Mouse (Mus musculus): ENCODE data around the gene Gamt.

The Gamt gene

DNA sequence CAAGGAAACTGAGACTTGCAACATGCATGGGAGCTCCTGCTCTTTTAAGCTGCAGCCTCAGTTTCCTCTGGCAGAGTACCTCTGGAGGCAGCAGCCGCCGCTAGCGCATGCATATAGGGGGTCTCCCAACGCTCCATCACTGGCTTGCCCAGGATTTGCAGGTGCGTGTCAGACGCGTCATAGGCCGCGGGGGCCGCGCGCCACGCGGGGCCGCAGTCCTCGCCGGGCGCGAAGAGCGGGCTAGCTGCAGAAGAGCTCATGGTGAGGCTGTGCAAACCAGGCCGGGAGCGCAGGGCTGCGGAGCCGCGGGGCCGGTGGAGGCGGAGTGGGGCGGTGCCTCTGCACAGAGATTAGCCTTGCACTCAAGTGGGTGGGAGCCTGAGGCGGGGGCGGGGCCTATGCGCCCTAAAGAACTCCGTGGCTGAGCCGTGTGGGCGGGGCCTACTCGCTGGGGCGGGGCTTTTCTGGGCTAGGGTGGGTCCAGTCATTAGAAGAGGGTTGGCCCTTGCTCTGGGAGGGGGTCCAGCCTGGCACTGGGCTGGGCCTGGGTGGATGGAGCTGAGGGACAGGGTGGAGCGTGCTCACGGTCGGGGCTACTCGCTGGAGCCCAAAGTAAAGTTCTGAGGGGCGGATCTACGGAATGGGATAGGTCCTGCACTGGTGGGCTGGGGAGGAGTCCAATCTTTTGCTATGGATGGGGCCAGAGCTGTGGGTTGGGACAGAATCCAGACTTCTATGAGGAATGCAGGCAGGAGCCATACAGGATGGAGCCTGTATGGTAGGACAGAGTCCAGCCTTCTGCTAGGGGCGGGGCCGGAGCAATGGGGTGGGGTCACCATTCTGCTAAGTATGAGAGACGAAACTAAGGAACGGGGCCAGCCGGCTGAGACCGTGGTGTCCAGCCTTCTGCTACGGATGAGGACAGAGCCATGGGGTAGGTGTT, at the start of gene Gamt, which contains the start of gene Dazap1:
Gene Gamt, minus strand, starts transcription at position 371 of the 943 bp plus-strand sequence.
Gene Dazap1, plus strand, starts transcription at position 845 of the 943 bp plus-strand sequence.
- DNase-seq: peak; percentile 91

GRCm38 (mm10) chr10:80304862-80305261, 44.0 kb upstream of the Gamt start:
- DNase-seq: no peak

DNA sequence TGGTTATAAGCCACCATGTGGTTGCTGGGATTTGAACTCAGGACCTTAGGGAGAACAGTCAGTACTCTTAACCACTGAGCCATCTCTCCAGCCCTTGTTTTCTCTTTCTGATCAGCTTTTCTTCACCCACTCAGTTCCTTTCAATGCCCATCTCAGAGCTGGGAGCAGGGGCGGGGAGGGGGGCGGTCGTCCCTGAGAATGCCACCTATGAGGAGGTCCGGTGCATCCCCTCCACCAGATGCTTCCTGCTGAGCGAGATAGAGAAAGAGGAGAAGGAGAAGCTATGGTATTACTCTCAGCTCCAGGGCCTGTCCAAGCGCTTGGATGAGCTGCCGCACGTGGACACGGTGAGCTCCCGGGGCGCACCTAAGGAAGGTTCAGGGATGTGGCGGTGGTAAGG, 43.6 kb upstream of the Gamt start:
- DNase-seq: no peak

- DNase-seq: peak; percentile 60
These were observed 41.7 kb upstream of the Gamt start for GRCm38 (mm10) chr10:80302471-80302881.

DNA sequence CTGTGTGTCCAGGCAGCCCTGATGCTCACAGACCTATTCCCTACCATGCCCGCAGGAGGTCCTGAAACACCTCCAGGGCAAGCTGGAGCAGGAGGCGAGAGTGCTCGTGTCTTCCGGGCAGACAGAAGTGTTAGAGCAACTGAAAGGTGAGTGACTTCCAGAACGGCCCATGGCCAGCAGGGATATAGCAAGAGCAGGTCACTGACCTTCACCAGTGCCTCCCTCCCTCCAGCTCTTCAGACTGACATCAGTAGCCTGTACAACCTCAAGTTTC, 41.2 kb upstream of the Gamt start:
- DNase-seq: peak; percentile 30

DNA sequence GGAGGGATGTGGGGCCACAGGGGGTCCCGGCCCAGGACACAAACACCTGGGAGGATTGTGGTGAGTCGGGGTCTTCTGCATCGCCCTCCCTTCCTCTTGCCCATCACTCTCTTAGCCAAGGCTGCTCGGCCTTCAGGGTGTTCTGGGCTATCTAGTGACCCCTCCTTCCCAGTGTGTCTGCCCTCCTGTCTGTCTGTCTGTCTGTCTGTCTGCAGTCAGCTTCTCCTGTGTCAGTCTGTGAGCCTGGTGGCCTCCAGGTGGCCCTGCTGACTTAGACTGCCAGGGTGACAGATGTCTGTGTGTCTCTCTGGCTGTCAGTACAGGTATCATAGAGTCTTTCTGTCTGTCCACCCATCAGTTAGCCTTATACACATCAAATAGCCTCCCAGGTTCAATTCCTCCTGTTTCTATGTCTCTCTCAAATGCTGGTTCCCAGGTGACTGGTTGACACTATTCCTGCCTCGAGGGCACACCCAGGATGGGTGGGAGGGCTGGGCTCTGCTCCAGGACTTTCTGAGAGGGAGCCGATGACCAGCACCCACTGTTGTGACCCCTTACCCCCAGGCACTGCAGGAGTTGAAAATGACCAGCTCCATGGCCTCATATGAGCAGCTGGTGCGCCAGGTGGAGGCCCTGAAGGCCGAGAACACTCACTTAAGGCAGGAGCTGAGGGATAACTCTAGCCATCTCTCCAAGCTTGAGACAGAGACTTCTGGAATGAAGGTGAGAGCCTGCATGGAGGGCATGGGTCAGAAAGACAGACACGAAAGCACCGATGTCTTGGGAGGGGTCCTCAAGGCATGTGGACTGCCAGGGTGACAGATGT, 40.7 kb upstream of the Gamt start:
- DNase-seq: peak; percentile 41

- peak; percentile 42 for DNase-seq
These were observed 39.9 kb upstream of the Gamt start for GRCm38 (mm10) chr10:80300672-80301181.

- DNase-seq: no peak
These were observed 39.0 kb upstream of the Gamt start for GRCm38 (mm10) chr10:80299824-80300223.

DNA sequence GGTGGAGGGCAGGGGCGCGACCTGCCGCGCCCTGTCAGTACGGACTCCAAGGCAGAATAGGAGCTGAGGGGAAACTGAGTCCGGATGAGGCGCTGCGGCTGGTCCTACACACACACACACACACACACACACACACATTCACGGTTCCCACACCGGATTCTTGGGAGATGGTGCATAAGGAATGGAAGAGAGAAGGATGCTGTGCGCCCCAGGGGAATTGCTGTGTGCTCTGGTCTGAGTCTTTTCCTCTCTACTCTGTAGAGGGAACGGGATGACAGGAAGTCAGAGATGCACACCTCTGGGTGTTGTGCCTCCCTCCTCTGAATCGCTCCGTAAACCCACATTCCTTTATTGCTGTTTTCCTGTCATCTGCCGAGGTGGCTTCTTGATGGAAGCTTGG, 38.5 kb upstream of the Gamt start:
- DNase-seq: no peak

DNA sequence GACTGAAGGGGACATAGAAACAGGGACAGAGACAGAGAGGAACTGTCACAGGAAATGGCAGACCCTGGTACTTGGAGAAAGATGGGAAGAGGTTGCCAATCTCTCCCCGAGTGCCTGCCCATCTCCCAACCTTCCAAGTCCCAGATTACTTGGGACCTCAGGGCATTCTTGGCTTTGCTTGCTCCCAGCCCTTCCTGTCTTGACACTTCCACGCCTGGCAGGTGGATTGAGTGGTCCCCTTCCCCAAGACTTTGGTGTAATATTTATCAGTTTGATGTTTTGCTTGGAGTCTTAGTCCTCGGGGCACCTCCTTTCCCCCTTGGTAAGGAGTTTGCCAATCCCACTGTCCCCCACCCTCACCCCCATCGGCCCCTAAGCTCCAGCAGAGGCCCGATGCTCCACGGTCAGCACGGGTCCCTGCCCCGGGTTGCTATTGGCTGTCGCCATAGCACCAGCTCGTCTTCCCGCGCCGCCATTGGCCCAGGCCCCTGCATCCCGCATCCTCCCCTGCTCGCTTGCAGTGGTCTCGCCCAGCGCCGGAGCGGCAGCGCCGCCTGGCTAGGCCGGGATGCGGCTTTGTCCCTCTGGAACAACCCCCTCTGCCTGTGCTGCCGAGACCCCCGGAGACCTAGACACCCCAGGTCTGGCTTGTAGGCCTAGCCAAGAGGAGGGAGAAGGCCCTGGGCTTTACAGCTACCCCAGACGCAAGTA, 37.9 kb upstream of the Gamt start:
- DNase-seq: peak; percentile 92

- no peak for DNase-seq
These were observed 36.8 kb upstream of the Gamt start for GRCm38 (mm10) chr10:80297526-80298133.

GRCm38 (mm10) chr10:80296824-80297223, 36.0 kb upstream of the Gamt start:
- no peak for DNase-seq

DNA sequence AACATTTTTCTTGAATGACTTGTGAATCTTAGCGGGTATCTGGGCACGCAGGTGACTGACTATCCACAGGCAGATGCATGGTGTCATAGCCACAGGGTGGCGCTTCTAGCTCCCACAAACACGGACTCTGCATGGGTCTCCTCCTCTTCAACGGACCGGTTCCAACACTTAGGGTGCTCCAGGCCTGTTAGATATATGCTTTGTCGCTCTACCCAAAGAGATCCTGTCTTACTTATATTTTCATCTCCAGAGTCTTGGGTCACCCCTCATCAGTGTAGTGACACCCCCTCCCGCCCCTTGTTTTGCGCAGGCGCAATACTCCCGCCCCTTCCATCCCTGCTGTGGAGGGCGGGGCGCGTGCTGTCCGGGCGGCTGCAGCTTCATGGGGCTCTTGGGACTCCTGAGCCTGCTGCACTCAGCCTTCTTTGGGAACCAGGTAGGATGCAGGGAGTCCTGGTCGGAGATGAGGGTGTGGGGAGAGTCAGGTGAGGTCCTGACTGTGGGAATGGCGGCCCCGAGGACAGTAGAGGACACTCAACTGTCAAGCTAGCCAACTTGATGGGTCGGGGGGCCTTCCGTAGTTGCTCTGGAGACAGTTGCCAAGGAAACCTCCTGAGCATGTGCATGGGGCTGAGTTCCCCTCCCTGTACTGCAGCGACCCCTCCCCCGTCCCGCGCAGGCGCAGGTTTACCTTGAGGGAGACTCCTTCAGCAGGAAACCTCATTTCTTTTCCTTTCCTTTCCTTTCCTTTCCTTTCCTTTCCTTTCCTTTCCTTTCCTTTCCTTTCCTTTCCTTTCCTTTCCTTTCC, 35.0 kb upstream of the Gamt start, which contains the start of gene Apc2:
Gene Apc2, plus strand, starts transcription at position 360 of the 808 bp plus-strand sequence.
- peak; percentile 83 for DNase-seq

- DNase-seq: no peak
These were observed 34.0 kb upstream of the Gamt start for GRCm38 (mm10) chr10:80294788-80295303.

DNA sequence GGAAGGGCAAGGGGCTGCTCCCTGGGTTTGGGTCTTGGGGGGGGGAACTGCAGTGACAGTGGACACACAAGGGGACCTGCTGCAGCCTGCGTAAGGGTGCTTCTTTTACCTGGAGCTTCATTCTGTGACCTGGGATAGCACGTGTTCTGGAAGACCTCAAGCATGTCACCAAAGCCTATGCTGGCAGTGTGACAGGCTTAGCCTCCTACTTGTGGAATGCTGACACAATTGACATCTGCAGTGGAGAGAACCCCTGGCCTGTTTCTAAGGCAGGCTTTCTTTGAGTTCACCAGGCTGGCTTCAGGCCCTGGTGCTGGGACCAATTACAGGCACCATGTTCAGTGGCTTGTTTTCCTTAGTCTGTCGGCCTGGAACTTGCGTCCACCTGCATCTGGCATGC, 33.5 kb upstream of the Gamt start:
- no peak for DNase-seq

- no peak for DNase-seq
These were observed 32.5 kb upstream of the Gamt start for GRCm38 (mm10) chr10:80293325-80293724.

GRCm38 (mm10) chr10:80292251-80293146, 31.7 kb upstream of the Gamt start, which contains the start of gene Rps15:
Gene Rps15, plus strand, starts transcription at chr10:80292453.
- peak; percentile 94 for DNase-seq

- DNase-seq: no peak
These were observed 27.8 kb upstream of the Gamt start for GRCm38 (mm10) chr10:80288657-80289056.

- DNase-seq: no peak
These were observed 27.3 kb upstream of the Gamt start for GRCm38 (mm10) chr10:80288097-80288496.

Measured in cerebellum, adult 11 months (tissue).